Mouse (Mus musculus) thymus, postnatal 0 days (tissue): ENCODE results near the gene Dnah1. TPM values are rescaled to one million over a fixed set of nuclear protein-coding genes. Genes with fewer than 3 reads are reported as not detected.

Experiments used
- DNase-seq: peaks from one replicate; pipeline ENCODE4 v3.0.0-alpha.2; 2015; ENCODE audit warnings: low spot score
- polyA plus RNA-seq: library from polyadenylated mRNA; unstranded; fragments of >200 nt; fragmentation: Nextera tagmentation; extraction: Ambion mirVana; gene quantifications from 2 replicates; pipeline ENCODE4 v1.2.1, GENCODE M21; 2015

Dnah1 gene
- polyA plus RNA-seq, 1 experiment from 2014 or later: 0.22 TPM

DNA sequence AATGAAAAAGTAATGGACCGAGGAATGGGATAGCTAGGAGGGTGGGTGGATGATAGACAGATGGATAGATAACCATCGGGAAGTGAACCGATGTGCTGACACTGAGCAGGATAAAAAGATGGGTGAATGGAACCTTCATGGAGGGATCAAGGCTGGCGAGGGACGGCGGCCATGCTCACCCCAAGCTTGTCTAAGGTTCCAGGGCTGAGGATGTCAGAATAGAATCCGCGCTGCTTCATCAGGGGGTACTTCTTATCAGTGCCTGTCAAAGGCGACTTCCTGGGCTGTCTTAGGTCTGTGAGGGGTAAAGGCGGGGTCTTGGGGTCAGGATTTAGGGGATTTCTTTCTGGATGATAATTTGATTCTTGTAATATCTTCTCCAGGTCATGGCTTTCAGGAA is 4.2 kb downstream of the Dnah1 start:
- no peak for DNase-seq

DNA sequence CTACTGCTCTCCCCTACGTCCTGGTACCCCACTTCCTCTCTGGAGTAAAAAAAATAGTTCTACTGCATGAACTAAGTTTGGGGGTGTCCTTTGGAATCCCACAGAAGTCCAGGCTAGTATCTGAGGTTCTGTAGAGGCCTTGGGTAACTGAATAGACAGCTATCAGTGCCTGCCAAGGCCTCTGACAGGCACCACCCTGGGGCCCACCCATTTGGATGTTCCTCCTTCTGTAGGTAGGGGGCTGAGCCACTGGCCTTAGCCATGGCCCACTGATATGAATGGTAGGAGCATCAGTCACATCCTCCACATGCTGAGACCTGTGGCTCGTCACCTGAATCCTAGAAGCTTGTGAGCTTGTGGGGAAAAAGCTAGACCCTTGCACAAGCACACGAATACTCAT is 5.9 kb downstream of the Dnah1 start:
- no peak for DNase-seq

DNA sequence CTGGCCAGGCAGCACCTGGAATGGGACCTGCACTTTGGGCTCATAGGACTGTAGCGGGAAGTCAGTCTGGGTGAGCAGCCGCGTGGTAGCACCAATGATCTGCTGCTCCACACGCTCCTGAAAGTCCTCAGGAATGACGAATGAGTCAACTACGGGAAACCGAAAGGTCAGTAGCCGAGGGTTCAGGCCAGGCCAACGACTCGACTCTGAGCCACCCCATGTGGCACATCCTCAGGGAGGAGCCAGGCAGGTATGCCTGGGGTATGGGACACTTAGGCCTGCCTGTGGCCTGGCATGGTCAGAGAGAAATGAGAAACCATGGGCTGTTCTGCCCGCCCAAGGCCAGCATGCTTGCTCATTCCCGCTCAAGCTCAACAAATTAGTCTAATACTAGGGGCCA is 7.1 kb downstream of the Dnah1 start:
- DNase-seq: no peak

DNA sequence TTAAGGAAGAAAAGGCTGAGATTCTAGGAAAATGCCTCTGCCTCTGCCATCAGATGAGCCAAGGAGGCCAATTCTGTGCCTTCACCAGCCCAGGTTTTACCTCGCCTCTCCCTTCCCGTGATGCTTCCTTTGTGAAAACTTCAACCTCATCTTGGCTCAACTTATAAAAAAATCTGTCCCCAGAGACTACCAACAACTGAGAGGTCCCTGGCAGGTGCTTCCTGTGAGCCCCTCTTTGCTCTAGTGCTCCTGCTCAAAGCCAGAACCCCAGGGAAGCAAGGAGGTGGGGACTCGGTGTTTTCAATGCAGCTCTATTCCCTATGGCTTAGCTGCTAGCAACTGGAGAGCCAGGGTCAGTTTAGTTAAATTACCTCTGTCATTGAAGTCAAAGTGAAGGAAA is 10.5 kb downstream of the Dnah1 start:
- no peak for DNase-seq

DNA sequence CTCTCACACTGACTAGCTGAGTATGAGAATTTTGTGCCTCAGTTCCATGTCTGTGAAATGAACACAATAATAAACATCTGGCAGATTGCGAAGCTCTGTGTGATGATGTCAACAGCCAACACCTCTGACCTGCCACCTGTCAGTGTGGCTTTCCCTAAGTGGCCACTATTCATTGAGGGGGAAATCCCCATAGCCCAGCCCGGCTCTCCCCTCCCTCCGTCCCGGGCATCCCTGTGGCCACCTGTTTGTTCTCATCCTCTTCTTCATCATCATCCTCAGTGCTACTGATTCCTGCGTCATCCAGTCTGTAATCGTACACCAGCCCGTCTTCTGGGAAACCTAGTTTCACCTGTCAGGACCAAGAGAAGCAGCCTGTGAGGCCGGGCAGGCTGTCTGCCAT is 38.0 kb downstream of the Dnah1 start:
- no peak for DNase-seq

DNA sequence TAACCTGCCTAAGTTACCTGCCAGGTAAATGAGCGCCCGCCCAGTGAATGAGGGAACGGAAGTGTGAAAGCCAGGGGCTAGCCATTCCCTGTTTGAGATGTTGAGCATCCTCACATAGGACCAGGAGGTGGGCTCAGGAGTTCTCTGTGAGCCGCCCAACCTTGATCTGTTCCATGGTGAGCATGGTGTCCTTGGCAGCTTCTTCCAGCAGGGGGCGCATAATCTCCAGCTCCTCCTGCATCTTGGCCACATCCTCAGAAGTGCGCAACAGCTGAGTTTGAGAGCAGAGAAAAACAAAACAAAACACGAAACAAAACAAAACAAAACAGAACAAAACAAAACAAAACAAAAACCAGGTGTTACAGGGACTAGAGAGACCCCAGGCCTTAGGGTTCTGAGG is 51.5 kb downstream of the Dnah1 start:
- DNase-seq: peak; percentile 72

DNA sequence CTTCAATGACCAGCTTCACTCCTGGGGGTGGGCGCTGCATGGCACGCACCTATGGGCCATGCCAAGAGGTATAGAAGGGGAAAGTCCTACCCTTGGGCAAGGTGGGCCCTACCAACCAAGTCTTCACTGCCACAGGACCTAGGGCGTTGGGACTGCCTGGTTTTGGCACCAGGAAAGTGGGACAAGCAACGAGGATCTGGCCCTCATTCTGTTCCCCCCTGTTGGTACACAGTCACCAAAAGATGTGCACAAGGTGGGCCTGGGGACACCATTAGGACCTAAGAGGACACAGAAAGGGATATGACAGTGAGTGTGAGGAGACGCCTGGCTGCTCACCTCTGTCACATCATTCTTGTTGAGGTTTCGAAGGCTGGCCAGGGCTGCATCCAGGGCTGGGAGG is 52.6 kb downstream of the Dnah1 start:
- DNase-seq: no peak

DNA sequence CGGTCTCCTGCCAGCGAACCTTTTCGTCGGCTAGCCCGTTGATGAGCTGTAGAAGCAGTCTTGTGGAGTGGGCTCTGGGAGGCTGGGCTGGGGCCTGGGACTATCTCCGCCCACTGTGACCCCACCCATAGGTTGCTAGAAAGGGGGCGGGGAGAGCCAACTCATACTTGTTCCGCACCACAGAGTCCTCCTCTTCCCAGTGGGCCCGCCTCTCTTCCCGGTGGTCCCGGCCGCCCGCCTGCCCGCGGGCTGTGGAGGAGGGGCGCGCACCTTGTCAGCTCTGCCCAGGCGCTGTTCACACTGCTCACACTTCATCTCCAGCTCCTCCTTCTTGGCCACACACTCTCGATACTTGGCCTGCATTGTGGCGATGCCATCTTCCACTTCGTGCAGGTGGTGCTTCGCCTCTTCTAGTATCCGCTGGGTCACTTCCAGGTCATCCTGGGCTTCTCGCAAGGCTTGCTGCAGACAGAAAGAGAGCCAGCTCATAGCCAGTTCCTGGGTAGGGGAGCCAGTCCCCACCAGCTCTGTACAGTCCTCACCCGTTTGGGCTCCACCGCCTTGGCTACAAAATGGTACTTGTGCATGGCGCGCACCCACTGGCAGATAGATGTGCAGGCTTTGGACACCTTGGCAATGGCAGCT is 54.1 kb downstream of the Dnah1 start:
- DNase-seq: peak; percentile 26

DNA sequence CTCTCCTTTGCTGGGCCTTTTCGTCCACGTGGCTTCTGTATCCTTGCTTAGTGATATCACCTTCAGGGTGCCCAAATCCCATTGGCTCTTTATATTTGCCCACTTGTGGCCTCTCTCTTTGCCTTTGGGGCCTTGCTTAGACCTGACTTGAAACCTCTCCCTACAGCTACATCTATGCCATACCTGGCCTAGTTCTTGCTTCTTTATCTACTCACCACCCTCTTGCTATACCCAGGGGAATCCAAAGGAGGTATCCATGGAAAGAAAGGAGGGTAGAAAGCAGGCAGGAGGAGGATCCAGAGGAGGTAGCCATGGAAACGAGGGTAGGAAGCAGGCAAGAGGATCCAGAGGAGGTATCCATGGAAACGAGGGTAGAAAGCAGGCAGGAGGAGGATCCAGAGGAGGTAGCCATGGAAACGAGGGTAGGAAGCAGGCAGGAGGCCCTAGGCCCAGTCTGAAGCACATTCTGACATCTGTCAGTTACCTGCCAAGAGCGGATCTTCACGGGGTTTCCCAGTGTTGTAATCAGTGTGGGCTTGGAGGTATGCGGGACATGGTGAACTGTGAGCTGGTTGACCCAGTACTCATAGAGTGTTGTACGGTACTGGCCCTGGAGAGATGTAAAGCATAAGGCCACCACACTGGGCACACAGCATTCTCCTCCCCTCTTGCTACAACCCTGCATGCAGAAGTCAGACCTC is 55.2 kb downstream of the Dnah1 start:
- no peak for DNase-seq

DNA sequence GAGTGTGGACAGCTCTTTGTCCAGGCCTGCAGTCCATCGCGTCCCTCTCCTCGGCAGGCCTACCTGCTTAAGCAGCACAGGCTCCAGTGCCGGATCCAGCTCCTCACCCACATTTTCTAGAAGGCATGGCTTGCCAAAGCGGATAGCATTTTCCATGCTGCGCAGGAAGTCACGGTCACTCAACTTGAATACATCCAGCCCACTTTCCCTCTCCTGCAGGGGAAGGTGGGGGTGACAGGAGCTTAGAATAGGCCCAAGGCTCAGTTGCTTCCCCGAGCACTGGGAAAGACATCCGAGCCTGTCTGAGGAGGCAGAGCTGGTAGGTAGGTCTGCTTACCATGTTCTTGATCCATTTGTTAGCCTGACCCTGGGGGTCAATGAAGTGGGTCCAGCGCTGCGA is 56.0 kb downstream of the Dnah1 start:
- DNase-seq: no peak

DNA sequence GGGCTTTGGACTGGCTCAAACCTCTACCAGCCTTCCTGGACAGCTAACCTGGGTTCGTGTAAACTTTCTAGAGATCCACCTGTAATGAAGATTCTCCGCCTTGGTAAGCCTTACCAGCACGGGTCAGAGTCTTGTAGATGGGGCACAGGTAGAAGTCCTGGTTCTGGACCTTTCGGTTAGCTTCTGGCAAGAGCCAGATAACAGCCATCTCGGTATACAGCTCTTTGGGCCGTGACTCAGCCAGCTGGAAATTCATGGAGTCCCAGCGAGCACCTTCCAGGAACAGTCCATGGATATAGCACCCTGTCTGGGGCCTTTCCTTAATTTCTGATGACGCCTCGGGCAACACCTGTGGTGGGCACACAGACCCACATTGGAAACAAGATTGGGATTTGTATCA is 62.8 kb downstream of the Dnah1 start:
- no peak for DNase-seq

DNA sequence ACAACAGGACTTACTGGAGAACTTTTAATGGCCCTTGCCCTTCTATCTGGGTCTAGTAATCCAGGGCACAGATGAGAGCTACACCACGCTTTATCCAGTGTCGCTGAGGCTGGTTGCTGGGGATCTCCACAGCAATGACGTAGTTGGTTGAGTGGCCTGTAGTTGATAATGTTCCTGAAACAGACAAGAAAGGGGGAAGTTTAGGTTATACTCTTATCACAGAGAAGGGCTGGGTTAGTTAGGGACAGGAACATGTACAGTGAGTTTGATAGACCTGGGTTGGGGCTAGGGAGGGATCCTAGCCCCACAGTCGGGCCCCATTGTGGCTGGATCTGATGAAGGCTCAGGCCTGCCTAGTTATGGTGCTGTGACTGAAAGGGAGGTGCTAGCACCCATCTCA is 63.3 kb downstream of the Dnah1 start:
- no peak for DNase-seq

DNA sequence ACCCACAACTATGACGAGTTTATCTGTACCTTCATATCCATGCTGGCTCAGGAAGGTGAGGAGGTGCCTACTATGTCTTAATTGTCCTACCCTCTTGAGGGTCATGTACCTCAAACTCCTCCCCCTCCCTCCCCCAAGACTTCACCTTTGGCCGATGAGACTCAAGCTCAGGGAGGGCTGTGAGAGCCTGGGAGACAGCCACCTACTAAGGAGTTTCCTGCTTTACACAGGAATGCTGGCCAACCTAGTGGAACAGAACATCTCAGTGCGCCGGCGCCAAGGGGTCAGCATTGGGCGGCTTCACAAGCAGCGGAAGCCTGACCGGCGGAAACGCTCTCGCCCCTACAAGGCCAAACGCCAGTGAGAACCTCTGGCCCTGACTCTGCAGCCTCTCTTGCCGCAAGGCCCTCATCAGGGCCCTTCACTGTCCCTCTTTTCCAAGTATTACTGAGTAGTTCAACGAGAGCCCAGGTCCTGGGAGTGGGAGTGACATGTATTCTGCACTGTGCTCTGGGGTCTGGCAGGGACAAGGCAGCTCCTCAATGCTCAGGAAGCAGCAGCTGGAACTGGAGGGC is 65.1 kb downstream of the Dnah1 start:
- no peak for DNase-seq

DNA sequence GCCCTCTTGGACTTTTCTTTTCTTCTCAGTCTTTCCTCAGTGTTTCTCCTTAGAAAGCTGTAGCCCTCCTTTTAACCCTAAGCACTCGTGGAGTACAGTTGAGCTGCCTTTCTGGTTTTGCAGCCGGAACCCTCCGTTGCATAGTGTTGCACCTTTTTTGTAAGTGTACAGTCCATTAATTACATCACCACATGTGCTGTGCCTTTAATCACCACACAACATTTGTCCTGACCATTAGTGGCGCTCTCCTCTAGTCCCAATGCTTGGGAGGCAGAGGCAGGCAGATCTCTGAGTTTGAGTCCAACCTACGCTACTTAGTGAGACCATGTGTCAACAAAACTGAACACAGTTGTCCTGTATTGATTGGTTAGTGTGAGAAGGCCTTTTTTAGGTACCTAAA is 71.6 kb downstream of the Dnah1 start:
- DNase-seq: no peak

DNA sequence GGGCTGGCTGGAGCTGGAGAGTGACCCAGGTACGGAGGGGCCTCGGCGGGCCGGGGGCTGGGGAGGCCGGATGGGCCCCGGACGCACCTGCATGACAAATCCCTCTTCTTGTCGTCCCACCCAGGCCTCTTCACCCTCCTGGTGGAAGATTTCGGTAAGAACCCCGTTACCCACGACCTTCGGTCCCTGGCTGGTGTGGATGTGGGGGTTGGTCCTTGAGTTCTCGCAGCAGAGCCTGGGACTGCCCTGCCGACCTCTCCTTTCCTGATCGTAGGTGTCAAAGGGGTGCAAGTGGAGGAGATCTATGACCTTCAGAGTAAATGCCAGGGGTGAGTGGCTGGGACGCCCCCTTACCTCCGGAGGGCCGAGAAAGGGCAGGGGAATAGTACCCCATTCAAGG is 72.1 kb downstream of the Dnah1 start:
- DNase-seq: no peak

DNA sequence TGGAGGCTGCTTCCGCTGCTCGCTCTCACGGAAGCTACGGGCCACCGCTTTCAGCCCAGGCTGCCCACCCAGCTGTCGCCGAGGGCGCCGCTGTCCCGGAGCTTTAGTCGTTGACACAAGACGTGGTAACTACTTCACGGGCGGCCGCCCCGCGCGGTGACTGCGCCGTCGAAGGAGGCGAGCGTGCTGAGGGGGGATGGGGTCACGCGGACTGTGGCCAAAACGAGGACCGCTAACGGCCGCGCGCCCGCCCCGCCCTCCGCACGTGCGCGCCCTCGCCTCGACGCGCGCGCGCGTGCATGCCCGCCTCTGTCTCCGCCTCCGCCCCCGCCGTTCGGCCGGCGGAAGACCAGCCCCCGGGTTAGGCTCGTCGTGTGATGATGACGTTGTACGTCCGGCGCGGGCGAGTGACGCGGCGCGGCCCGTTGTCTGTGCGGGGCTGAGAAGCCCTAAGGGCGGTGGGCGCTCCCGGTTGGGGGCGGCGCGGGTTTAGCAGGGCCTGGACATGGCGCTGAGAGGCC is 72.6 kb downstream of the Dnah1 start, which contains the start of the genes Phf7 and Bap1:
Gene Phf7, minus strand, starts transcription at position 234 of the 521 bp plus-strand sequence.
Gene Bap1, plus strand, starts transcription at position 367 of the 521 bp plus-strand sequence.
- DNase-seq: peak; percentile 97

DNA sequence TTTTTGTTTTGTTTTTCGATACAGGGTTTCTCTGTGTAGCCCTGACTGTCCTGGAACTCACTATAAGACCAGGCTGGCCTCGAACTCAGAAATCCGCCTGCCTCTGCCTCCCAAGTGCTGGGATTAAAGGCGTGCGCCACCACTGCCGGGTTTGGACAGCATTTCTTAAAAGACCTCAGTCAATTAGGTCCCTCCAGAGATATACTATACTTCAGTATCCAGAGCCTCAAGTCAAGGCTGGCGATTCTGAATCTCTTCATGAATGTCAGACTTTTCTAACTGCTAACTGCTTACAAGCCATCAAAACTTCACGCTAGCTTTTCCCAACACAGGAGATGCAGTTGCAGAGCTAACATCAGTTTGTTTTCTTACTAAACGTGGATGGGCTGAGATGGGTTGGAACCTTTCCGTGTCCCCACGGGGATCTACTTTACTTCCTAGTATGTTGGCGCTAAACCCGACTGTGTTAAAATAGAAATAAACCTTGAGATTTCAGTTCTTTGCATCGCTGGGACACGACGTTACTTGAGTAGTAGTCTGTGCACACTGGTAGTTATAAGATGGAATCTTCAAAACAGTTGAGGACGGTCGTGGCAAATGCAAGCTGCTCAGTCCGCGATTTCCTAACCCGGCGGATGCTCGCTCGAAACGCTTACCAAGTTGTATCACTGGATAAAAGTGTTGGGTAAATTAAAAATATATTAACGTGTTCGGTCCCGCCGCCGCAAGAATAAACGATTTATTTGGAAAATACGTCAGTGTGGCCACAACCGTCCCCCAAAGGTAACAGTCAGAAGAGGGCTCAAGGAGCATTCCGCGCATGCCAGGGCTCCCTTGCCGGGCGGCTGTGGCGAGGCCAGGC is 73.2 kb downstream of the Dnah1 start:
- DNase-seq: no peak

DNA sequence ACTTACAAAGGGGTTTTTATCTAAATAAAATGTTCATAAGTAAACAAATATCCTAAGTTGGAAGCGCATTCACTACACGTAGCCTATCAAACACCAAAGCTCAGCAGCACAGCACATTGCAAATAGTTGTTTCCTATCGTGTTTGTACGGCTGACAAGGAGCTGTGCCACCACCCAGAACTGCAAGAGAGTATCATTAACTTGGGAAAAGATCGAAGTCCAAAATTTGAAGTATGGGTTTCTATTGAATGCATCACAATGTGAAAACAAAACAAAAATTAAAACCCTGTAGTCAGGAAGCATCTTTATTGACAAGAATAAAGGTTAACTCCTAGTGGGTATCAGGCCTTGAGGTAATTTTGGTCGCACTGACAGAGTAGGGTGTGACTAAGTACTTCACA is 75.3 kb downstream of the Dnah1 start:
- DNase-seq: no peak

DNA sequence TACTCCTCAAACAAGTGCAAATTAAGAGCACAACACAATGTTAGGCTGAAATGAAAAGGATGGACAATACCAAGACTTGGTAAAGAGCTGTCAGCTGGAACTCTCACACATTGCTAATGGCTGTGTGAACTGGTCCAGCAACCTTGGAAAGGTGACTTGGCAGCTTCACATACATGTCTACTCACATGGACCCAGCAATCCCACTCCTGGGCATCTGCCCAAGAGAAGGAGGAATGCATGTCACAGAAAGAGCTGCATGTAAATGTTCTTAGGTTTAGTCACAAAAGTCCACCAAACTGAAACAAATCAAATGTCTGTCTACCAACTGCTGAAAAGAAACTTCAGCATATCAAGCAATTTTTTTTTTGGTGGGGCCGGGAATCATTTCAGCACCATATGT is 77.8 kb downstream of the Dnah1 start:
- DNase-seq: no peak

DNA sequence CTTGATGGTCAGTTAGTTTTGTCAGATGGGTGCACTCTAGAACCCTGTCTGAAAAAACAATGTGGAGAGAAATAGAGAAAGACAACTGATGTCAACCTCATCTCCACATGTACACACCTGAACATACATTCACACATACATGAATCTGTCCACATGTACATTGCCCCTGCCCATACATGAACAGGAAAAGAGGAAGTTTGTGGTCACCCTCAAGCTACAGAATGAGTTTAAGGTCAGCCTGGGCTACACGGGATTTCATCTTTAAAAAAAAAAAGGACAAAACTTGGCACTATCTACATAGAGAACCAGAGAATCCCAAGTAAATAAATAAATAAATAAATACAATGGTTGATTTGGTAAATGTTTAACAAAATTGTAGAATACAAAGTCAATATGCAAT is 78.9 kb downstream of the Dnah1 start:
- DNase-seq: no peak

DNA sequence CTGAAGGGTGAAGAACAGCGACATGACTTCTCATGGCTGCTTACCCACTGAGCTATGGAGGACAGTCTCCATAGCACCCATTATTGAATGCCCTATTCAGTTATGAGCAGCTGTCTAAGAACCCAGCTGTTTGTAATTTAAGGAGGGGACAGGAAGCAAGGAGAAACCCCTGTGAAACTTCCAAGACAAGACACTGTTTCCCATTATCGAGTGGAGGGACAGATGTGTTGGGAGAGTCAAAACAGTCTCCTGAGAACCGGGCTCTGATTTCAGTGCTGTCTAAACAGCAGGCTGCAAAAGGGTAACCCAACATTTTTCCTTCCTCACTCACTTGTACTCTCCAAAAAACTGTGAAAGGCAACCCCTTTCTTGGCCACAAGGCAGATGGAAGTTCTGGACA is 83.2 kb downstream of the Dnah1 start:
- DNase-seq: no peak
